Mouse (Mus musculus) myocyte (in vitro differentiated cells): ENCODE data around the gene Lin28b.

ENCODE experiments used
- CEBPB ChIP-seq: IDR thresholded peaks from 2 replicates; pipeline ENCODE4 v1.6.1; 2011; ENCODE audit warnings: mild to moderate bottlenecking, moderate library complexity; ENCODE audit not compliant: poor library complexity, insufficient read depth, severe bottlenecking
- E2F4 ChIP-seq: IDR thresholded peaks from one replicate; pipeline ENCODE4 v1.6.1; 2011; ENCODE audit warnings: mild to moderate bottlenecking, control low read depth, moderate library complexity; ENCODE audit not compliant: insufficient read depth
- MAX ChIP-seq: IDR thresholded peaks from one replicate; pipeline ENCODE4 v1.6.1; 2011; ENCODE audit warnings: low read depth, mild to moderate bottlenecking, control low read depth
- MYOD1 ChIP-seq, 3 experiments: IDR thresholded peaks; one replicate each; pipeline ENCODE4 v1.6.1; 2011; ENCODE audit warnings: control low read depth in 2 of 3, low read depth in 2 of 3, mild to moderate bottlenecking in 2 of 3, moderate library complexity in 1 of 3; ENCODE audit not compliant: insufficient read length in 2 of 3, control insufficient read depth in 1 of 3
- MYOG ChIP-seq, 3 experiments: IDR thresholded peaks; one replicate each; pipeline ENCODE4 v1.6.1; 2011; ENCODE audit warnings: control low read depth in 2 of 3, low read depth in 2 of 3, mild to moderate bottlenecking in 2 of 3; ENCODE audit not compliant: insufficient read length in 2 of 3, control insufficient read depth in 1 of 3, insufficient read depth in 1 of 3
- POLR2A ChIP-seq: IDR thresholded peaks from one replicate; pipeline ENCODE4 v1.6.1; 2011; ENCODE audit warnings: low read depth, mild to moderate bottlenecking, control low read depth, moderate library complexity; ENCODE audit not compliant: insufficient read length
- POLR2AphosphoS2 ChIP-seq: IDR thresholded peaks from one replicate; pipeline ENCODE4 v1.6.1; 2011; ENCODE audit warnings: low read depth, control low read depth; ENCODE audit not compliant: insufficient read length
- REST ChIP-seq: IDR thresholded peaks from one replicate; pipeline ENCODE4 v1.6.1; 2011; ENCODE audit warnings: mild to moderate bottlenecking, control low read depth, moderate library complexity; ENCODE audit not compliant: insufficient read depth, insufficient read length
- SRF ChIP-seq: IDR thresholded peaks from one replicate; pipeline ENCODE4 v1.6.1; 2011; ENCODE audit warnings: low read depth; ENCODE audit not compliant: control insufficient read depth, insufficient read length
- USF1 ChIP-seq: IDR thresholded peaks from one replicate; pipeline ENCODE4 v1.6.1; 2011; ENCODE audit warnings: low read depth, mild to moderate bottlenecking, control low read depth, moderate library complexity

DNA sequence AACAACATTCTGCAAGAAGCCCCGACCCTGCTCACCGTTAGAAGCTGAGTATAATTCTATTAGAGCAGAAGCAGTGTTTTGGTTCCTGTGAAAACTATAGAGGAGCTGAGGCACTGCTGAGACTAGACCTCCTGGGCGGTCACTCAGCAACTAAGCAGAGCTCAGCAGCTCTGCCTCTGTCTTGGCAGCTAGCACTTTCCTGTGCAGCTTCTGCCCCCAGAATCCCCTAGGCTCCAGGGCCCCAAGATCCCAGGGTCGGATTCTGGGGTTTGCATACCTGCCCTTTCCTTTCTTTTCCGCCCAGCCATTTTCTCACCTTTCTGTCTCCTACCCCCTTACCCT is 13.1 kb downstream of the Lin28b start:
- TF ChIP-seq USF1 (no peak), SRF (no peak), POLR2AphosphoS2 (no peak), POLR2A (no peak), MAX (no peak), CEBPB (no peak), MYOG (IDR thresholded peaks at IDR 0.05; ENCODE audit: control insufficient read depth in 1 of 3, insufficient read depth in 1 of 3, insufficient read length in 2 of 3, low read depth in 2 of 3) (no peak), E2F4 (no peak), REST (no peak), MYOD1 (IDR thresholded peaks at IDR 0.05; ENCODE audit: control insufficient read depth in 1 of 3, insufficient read length in 2 of 3, low read depth in 2 of 3) (no peak)
